Mouse (Mus musculus) erythroblast, embryonic 14.5 days (primary cell): Measurements from ENCODE around the gene Wfdc3.

Source experiments
- GATA1 ChIP-seq: IDR thresholded peaks from 2 replicates; pipeline ENCODE4 v1.6.1; 2012; ENCODE audit warnings: low read length, inconsistent platforms, mixed read lengths
- TAL1 ChIP-seq: IDR thresholded peaks from 3 replicates; pipeline ENCODE4 v1.6.1; 2012; ENCODE audit warnings: low read length, inconsistent platforms, mixed read lengths

- TF ChIP-seq TAL1 = no peak
- TF ChIP-seq GATA1 = no peak
Measured at GRCm38 (mm10) chr2:164787032-164787431, 41.3 kb upstream of the Wfdc3 start.
